Mouse (Mus musculus) bone marrow, adult 2 months (tissue): ENCODE results near the gene Scn8a. TPM values are rescaled to one million over a fixed set of nuclear protein-coding genes. Genes with fewer than 3 reads are reported as not detected.

Experiments
- H3K27ac ChIP-seq: fragments of 200-500 bp; 2 replicates; pipeline ENCODE4 v1.5.1; 2012; ENCODE audit warnings: low read depth, mild to moderate bottlenecking, control low read depth, inconsistent platforms, low read length; ENCODE audit not compliant: control insufficient read depth, poor library complexity, insufficient read depth
- H3K4me1 ChIP-seq: fragments of 200-500 bp; 2 replicates; pipeline ENCODE4 v1.6.1; 2011; ENCODE audit warnings: low read length; ENCODE audit not compliant: control insufficient read depth, insufficient read depth
- H3K4me3 ChIP-seq: fragments of 200-500 bp; replicated peaks from 2 replicates; pipeline ENCODE3; 2011; ENCODE audit warnings: mild to moderate bottlenecking, low read depth, low read length, control low read depth; ENCODE audit not compliant: control insufficient read depth
- CTCF ChIP-seq: fragments of 200-500 bp; IDR thresholded peaks from 2 replicates; pipeline ENCODE4 v1.5.1; 2011; ENCODE audit warnings: low read length, control low read depth; ENCODE audit not compliant: control insufficient read depth, insufficient read depth
- POLR2A ChIP-seq: fragments of 200-500 bp; IDR thresholded peaks from 2 replicates; pipeline ENCODE4 v1.6.1; 2011; ENCODE audit warnings: low read depth, mild to moderate bottlenecking, control low read depth, low read length, borderline replicate concordance; ENCODE audit not compliant: control insufficient read depth
- WGBS: fragments of 180-500 bp; shearing (Covaris S2); methylation state at CpG from one replicate; pipeline ENCODE4 v1.1.7; 2018; 5-methylcytosine and 5-hydroxymethylcytosine counted together
- polyA plus RNA-seq: library from polyadenylated mRNA; stranded (reverse); fragments of >200 nt; gene quantifications from 2 replicates; pipeline ENCODE4 v1.2.4, GENCODE M21; 2011; ENCODE audit warnings: low replicate concordance; ENCODE audit not compliant: missing spikeins, insufficient read depth, insufficient read length

The Scn8a gene
- polyA plus RNA-seq, 1 experiment, result not detected

GRCm38 (mm10) chr15:101053832-101054459 lies 184.3 kb downstream of the Scn8a start:
- no peaks in the 10 kb centered on the region for H3K4me1 ChIP-seq
- H3K4me3 ChIP-seq, result no peak overlapping the region
- WGBS, result 21% methylated on average over 65 of the region's 65 CpGs
- H3K27ac ChIP-seq, result no peak overlapping the region
- TF ChIP-seq CTCF, result no peak

GRCm38 (mm10) chr15:101054541-101054940 lies 184.9 kb downstream of the Scn8a start:
- 78% methylated on average over 10 of the region's 10 CpGs for WGBS
- Histone ChIP-seq H3K4me1 (no peaks in the 10 kb centered on the region), H3K4me3 (no peak overlapping the region), H3K27ac (no peak overlapping the region)
- TF ChIP-seq POLR2A (no peak), CTCF (no peak)

- Histone ChIP-seq H3K4me3 (no peak overlapping the region), H3K4me1 (no peaks in the 10 kb centered on the region), H3K27ac (no peak overlapping the region)
- 37% methylated on average over 10 of the region's 10 CpGs for WGBS
- TF ChIP-seq CTCF (peak; percentile 22; the same call in 1 of the 2 replicates), POLR2A (no peak)
These were observed 186.6 kb downstream of the Scn8a start for GRCm38 (mm10) chr15:101056225-101056624.

- no peak overlapping the region for H3K27ac ChIP-seq
- TF ChIP-seq POLR2A (no peak), CTCF (no peak)
- WGBS, result 74% methylated on average over 9 of the region's 9 CpGs
- no peak overlapping the region for H3K4me3 ChIP-seq
- H3K4me1 ChIP-seq, result peaks cover 2% of the 10 kb centered on the region
These were observed 190.1 kb downstream of the Scn8a start for GRCm38 (mm10) chr15:101059570-101060279.

- TF ChIP-seq CTCF, result no peak
- TF ChIP-seq POLR2A, result no peak
- no peak overlapping the region for H3K27ac ChIP-seq
- H3K4me3 ChIP-seq, result no peak overlapping the region
- WGBS, result 77% methylated on average over 11 of the region's 11 CpGs
- H3K4me1 ChIP-seq, result peaks cover 2% of the 10 kb centered on the region
These were observed 190.7 kb downstream of the Scn8a start for GRCm38 (mm10) chr15:101060280-101060852.

- Histone ChIP-seq H3K4me3 (no peak overlapping the region), H3K27ac (no peak overlapping the region), H3K4me1 (peaks cover 2% of the 10 kb centered on the region)
- no peak for TF ChIP-seq CTCF
- 76% methylated on average over 6 of the region's 6 CpGs for WGBS
These were observed 195.4 kb downstream of the Scn8a start for GRCm38 (mm10) chr15:101065069-101065468.

- Histone ChIP-seq H3K27ac (no peak overlapping the region), H3K4me1 (peaks cover 2% of the 10 kb centered on the region), H3K4me3 (no peak overlapping the region)
- WGBS, result 71% methylated on average over 6 of the region's 6 CpGs
- TF ChIP-seq POLR2A (no peak), CTCF (no peak)
These were observed 196.7 kb downstream of the Scn8a start for GRCm38 (mm10) chr15:101066364-101066847.

- H3K4me1 ChIP-seq, result peaks cover 2% of the 10 kb centered on the region
- WGBS, result 70% methylated on average over 7 of the region's 9 CpGs
- H3K4me3 ChIP-seq, result no peak overlapping the region
- no peak overlapping the region for H3K27ac ChIP-seq
- no peak for TF ChIP-seq CTCF
These were observed 197.4 kb downstream of the Scn8a start for GRCm38 (mm10) chr15:101066920-101067696.
